Mouse (Mus musculus) myocyte (in vitro differentiated cells): ENCODE measurements around the gene Zkscan17. TPM values are rescaled to one million over a fixed set of nuclear protein-coding genes. Genes with fewer than 3 reads are reported as not detected.

Source experiments
- H3K27me3 ChIP-seq: one replicate; pipeline ENCODE4 v1.6.1; 2011; ENCODE audit not compliant: control insufficient read depth, insufficient read depth, insufficient read length
- H3K36me3 ChIP-seq: one replicate; pipeline ENCODE4 v1.6.1; 2011; ENCODE audit not compliant: control insufficient read depth, insufficient read depth
- H3K4me2 ChIP-seq: one replicate; pipeline ENCODE4 v1.6.1; 2011; ENCODE audit warnings: low read depth, control low read depth
- H3K4me3 ChIP-seq: one replicate; pipeline ENCODE4 v1.5.1; 2011; ENCODE audit warnings: mild to moderate bottlenecking, control low read depth, moderate library complexity
- H3K79me2 ChIP-seq: one replicate; pipeline ENCODE4 v1.6.1; 2011; ENCODE audit not compliant: control insufficient read depth, insufficient read depth
- H3ac ChIP-seq: one replicate; pipeline ENCODE4 v1.6.1; 2011; ENCODE audit not compliant: control insufficient read depth, insufficient read length
- CEBPB ChIP-seq: IDR thresholded peaks from 2 replicates; pipeline ENCODE4 v1.6.1; 2011; ENCODE audit warnings: mild to moderate bottlenecking, moderate library complexity; ENCODE audit not compliant: poor library complexity, insufficient read depth, severe bottlenecking
- E2F4 ChIP-seq: IDR thresholded peaks from one replicate; pipeline ENCODE4 v1.6.1; 2011; ENCODE audit warnings: mild to moderate bottlenecking, control low read depth, moderate library complexity; ENCODE audit not compliant: insufficient read depth
- MAX ChIP-seq: IDR thresholded peaks from one replicate; pipeline ENCODE4 v1.6.1; 2011; ENCODE audit warnings: low read depth, mild to moderate bottlenecking, control low read depth
- MYOD1 ChIP-seq, 3 experiments: IDR thresholded peaks; one replicate each; pipeline ENCODE4 v1.6.1; 2011; ENCODE audit warnings: control low read depth in 2 of 3, low read depth in 2 of 3, mild to moderate bottlenecking in 2 of 3, moderate library complexity in 1 of 3; ENCODE audit not compliant: insufficient read length in 2 of 3, control insufficient read depth in 1 of 3
- MYOG ChIP-seq, 3 experiments: IDR thresholded peaks; one replicate each; pipeline ENCODE4 v1.6.1; 2011; ENCODE audit warnings: control low read depth in 2 of 3, low read depth in 2 of 3, mild to moderate bottlenecking in 2 of 3; ENCODE audit not compliant: insufficient read length in 2 of 3, control insufficient read depth in 1 of 3, insufficient read depth in 1 of 3
- POLR2A ChIP-seq: IDR thresholded peaks from one replicate; pipeline ENCODE4 v1.6.1; 2011; ENCODE audit warnings: low read depth, mild to moderate bottlenecking, control low read depth, moderate library complexity; ENCODE audit not compliant: insufficient read length
- POLR2AphosphoS2 ChIP-seq: IDR thresholded peaks from one replicate; pipeline ENCODE4 v1.6.1; 2011; ENCODE audit warnings: low read depth, control low read depth; ENCODE audit not compliant: insufficient read length
- REST ChIP-seq: IDR thresholded peaks from one replicate; pipeline ENCODE4 v1.6.1; 2011; ENCODE audit warnings: mild to moderate bottlenecking, control low read depth, moderate library complexity; ENCODE audit not compliant: insufficient read depth, insufficient read length
- SRF ChIP-seq: IDR thresholded peaks from one replicate; pipeline ENCODE4 v1.6.1; 2011; ENCODE audit warnings: low read depth; ENCODE audit not compliant: control insufficient read depth, insufficient read length
- TCF12 ChIP-seq: IDR thresholded peaks from one replicate; pipeline ENCODE4 v1.6.1; 2011; ENCODE audit warnings: mild to moderate bottlenecking, control low read depth; ENCODE audit not compliant: poor library complexity, insufficient read depth, severe bottlenecking
- TCF3 ChIP-seq: IDR thresholded peaks from one replicate; pipeline ENCODE4 v1.6.1; 2011; ENCODE audit warnings: low read depth, control low read depth; ENCODE audit not compliant: insufficient read length
- USF1 ChIP-seq: IDR thresholded peaks from one replicate; pipeline ENCODE4 v1.6.1; 2011; ENCODE audit warnings: low read depth, mild to moderate bottlenecking, control low read depth, moderate library complexity
- polyA plus RNA-seq: library from polyadenylated mRNA; unstranded; fragments of >200 nt; fragmentation: generic; extraction: Trizol; gene quantifications from one replicate; pipeline ENCODE4 v1.2.1, GENCODE M21; 2012; ENCODE audit warnings: missing spikeins

Zkscan17 gene
- polyA plus RNA-seq, 1 experiment, result 26.4 TPM

DNA sequence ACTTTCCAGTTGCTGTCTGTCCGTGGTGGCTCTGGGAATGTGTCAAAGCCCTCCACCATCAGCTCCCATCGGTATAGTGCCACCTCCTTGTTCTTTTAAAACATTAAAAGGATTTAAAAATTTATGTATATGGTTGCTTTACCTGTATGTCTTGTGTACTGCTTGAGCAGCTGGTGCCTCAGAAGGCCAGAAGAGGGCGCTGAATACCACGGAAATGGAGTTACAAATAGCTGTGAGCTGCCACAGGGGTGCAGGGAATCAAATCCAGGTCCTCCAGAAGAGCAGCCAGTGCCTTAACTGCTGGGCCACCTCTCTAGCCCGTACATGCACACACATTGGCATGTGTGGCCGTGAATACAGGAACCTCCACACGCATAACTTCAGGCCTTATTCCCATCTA is 28.8 kb downstream of the Zkscan17 start:
- H3K79me2 ChIP-seq, result peaks cover 3% of the 10 kb centered on the region
- H3K27me3 ChIP-seq, result no peaks in the 10 kb centered on the region
- H3ac ChIP-seq, result no peak overlapping the region
- peaks cover 51% of the 10 kb centered on the region for H3K36me3 ChIP-seq
- no peak for TF ChIP-seq TCF3
- no peak for TF ChIP-seq MAX
- TF ChIP-seq REST, result no peak
- H3K4me3 ChIP-seq, result no peak overlapping the region
- no peak overlapping the region for H3K4me2 ChIP-seq

DNA sequence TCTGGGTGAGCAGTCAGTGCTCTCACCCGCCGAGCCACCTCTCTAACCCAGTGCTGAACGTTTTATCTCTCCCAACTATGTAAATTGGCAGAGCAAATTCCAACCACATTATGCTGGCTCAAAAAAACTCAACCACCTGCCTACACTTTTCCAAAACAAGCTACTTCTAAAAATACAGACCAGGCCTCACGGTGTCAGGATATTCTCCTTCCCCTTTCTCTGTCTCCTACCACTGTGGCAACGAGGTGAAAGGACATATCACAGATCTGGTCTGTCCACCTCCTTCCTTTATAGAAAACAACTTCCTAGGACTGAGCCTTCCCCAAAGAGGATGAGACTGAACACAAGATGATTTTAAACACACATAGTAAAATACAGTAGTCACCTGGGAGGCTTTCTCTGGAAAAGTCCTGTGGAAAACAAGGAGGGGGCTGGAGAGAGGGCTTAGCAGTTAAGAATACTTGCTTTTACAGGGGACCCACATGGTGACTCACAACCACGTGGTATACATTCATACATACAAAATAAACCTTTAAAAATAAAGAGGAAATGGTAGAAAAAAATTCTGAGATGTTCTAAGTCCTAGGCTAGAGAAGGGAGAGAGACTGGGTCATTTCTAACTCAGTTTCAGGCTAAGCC is 29.8 kb downstream of the Zkscan17 start:
- H3K27me3 ChIP-seq, result no peaks in the 10 kb centered on the region
- TF ChIP-seq MYOG (IDR thresholded peaks at IDR 0.05; ENCODE audit: control insufficient read depth in 1 of 3, insufficient read depth in 1 of 3, insufficient read length in 2 of 3, low read depth in 2 of 3), result no peak
- no peak for TF ChIP-seq POLR2AphosphoS2
- TF ChIP-seq POLR2A, result no peak
- TF ChIP-seq MAX, result no peak
- no peak for TF ChIP-seq MYOD1 (IDR thresholded peaks at IDR 0.05; ENCODE audit: control insufficient read depth in 1 of 3, insufficient read length in 2 of 3, low read depth in 2 of 3)
- no peak for TF ChIP-seq SRF
- no peak for TF ChIP-seq TCF12
- no peak for TF ChIP-seq CEBPB
- TF ChIP-seq E2F4, result no peak
- no peak for TF ChIP-seq TCF3
- no peak for TF ChIP-seq USF1
- TF ChIP-seq REST, result no peak
- no peak overlapping the region for H3K4me3 ChIP-seq
- peaks cover 3% of the 10 kb centered on the region for H3K79me2 ChIP-seq
- peak overlapping the region; percentile 34 for H3K4me2 ChIP-seq
- H3K36me3 ChIP-seq, result peaks cover 51% of the 10 kb centered on the region
- H3ac ChIP-seq, result no peak overlapping the region

DNA sequence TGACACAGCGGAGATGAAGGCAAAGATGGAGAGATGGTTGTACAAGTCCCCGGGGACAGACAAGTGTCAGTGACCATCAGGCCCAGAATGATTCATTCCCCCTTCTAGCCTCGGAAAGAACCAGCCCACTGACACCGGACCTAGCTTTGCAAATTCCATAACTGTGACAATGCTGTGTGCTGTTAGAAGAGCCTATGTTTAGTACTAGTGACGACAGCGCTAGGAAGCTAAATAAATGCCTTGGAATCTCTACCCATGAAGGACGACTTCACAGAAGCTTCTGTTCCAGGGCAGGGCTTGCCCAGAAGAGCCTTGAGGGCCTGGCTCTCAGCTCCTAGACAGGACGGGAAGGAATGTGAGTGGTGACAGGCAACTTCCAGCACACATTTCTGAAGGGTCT is 40.3 kb downstream of the Zkscan17 start:
- Histone ChIP-seq H3K27me3 (no peaks in the 10 kb centered on the region), H3K4me3 (no peak overlapping the region), H3K4me2 (no peak overlapping the region), H3ac (no peak overlapping the region), H3K79me2 (no peaks in the 10 kb centered on the region), H3K36me3 (peaks cover 6% of the 10 kb centered on the region)
- TF ChIP-seq CEBPB (no peak), SRF (no peak), USF1 (no peak), TCF3 (no peak), MYOD1 (IDR thresholded peaks at IDR 0.05; ENCODE audit: control insufficient read depth in 1 of 3, insufficient read length in 2 of 3, low read depth in 2 of 3) (no peak), E2F4 (no peak), POLR2AphosphoS2 (no peak), MYOG (IDR thresholded peaks at IDR 0.05; ENCODE audit: control insufficient read depth in 1 of 3, insufficient read depth in 1 of 3, insufficient read length in 2 of 3, low read depth in 2 of 3) (no peak), TCF12 (no peak), REST (no peak)

DNA sequence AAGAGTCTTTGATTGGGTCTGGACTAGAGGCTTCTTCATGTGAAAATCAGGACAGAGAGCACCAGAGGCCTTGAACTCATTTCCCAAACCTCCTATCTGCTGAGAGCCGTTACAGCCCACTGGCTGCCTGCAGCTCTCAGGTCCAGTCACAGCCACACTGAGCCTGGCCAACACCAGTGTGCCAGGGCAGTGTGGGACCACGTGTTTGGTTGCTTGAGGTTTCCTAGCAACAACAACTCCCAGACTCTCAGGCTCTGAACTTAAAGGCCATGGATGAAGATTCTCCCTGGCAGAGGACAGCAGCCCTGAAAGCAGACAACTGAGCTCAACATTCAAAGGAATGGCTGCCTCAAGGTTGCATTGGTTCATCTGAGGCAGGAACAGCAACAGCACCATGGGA is 40.9 kb downstream of the Zkscan17 start:
- no peak for TF ChIP-seq CEBPB
- TF ChIP-seq REST, result no peak
- peak; percentile 43 for TF ChIP-seq POLR2AphosphoS2
- Histone ChIP-seq H3K27me3 (no peaks in the 10 kb centered on the region), H3K4me3 (no peak overlapping the region), H3K36me3 (peaks cover 6% of the 10 kb centered on the region), H3K4me2 (no peak overlapping the region), H3K79me2 (no peaks in the 10 kb centered on the region), H3ac (no peak overlapping the region)

DNA sequence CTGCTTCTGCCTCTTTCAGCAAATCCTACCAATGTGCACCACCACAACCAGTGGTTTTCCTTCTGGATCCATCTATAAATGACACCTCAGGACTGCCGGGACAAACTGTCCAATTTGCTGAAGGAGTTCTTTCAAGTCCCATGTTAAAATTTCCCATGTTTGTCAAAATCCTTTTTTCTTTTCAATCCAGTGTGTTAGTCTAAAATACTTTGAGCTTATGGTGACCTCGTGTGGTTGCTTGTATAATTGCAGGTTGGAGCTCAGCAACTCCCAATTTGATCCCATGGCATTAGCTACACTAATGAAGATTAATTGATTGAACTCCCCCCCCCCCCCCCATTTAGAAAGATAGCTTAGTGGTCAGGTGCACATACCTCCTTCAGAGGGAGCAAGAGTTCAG is 43.3 kb downstream of the Zkscan17 start:
- Histone ChIP-seq H3K27me3 (no peaks in the 10 kb centered on the region), H3K79me2 (no peaks in the 10 kb centered on the region), H3K36me3 (peaks cover 6% of the 10 kb centered on the region), H3K4me3 (no peak overlapping the region), H3ac (no peak overlapping the region), H3K4me2 (no peak overlapping the region)
- no peak for TF ChIP-seq CEBPB
- TF ChIP-seq SRF, result no peak
- no peak for TF ChIP-seq REST
- no peak for TF ChIP-seq POLR2AphosphoS2
- TF ChIP-seq MYOD1 (IDR thresholded peaks at IDR 0.05; ENCODE audit: control insufficient read depth in 1 of 3, insufficient read length in 2 of 3, low read depth in 2 of 3), result no peak
- TF ChIP-seq TCF12, result no peak
- no peak for TF ChIP-seq USF1
- TF ChIP-seq E2F4, result no peak
- no peak for TF ChIP-seq MAX
- TF ChIP-seq MYOG (IDR thresholded peaks at IDR 0.05; ENCODE audit: control insufficient read depth in 1 of 3, insufficient read depth in 1 of 3, insufficient read length in 2 of 3, low read depth in 2 of 3), result no peak
- no peak for TF ChIP-seq TCF3
- TF ChIP-seq POLR2A, result no peak

DNA sequence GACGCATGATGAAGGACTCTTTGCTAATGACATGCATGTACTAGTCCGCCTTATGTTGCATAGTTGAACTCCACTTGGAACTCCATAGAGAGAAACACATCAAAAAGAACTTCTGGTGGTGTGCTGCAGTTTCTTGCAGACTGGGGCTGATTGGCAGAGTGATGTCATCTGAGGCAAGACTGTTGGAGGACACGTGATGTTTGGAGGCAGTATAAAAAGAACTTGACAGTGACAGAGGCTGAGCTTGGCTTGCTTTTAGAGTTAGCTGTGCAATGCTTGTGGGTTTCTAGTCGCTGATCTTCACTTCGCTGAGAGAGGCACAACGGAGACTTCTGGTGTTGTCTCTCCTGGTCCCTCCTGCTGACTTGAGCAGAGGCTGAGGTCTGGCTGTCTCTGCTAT is 49.3 kb downstream of the Zkscan17 start:
- Histone ChIP-seq H3K4me3 (no peak overlapping the region), H3K79me2 (no peaks in the 10 kb centered on the region), H3K27me3 (no peaks in the 10 kb centered on the region), H3ac (no peak overlapping the region), H3K36me3 (no peaks in the 10 kb centered on the region), H3K4me2 (no peak overlapping the region)
- TF ChIP-seq USF1, result peak; percentile 32
- no peak for TF ChIP-seq MAX
- TF ChIP-seq MYOG (IDR thresholded peaks at IDR 0.05; ENCODE audit: control insufficient read depth in 1 of 3, insufficient read depth in 1 of 3, insufficient read length in 2 of 3, low read depth in 2 of 3), result no peak
- no peak for TF ChIP-seq E2F4
